Mouse (Mus musculus) neural tube, embryonic 13.5 days (tissue): ENCODE results near the gene Vmn2r39. TPM values are rescaled to one million over a fixed set of nuclear protein-coding genes. Genes with fewer than 3 reads are reported as not detected.
"Not testable (repeated sequence)": the region's sequence is repeated elsewhere in the genome, so short reads cannot be mapped to it uniquely, and the experiment has no call there.

Source experiments
- ATAC-seq: fragments of 200-750 bp; cut with Nextera tagmentation; 2 replicates; pipeline ENCODE4 v1.8.0; 2017; ENCODE audit warnings: low read depth, mild to moderate bottlenecking, moderate TSS enrichment, moderate library complexity
- H3K27ac ChIP-seq: fragments of 300-500 bp; sonication (generic); replicated peaks from 2 replicates; pipeline ENCODE4 v1.5.1; 2015; ENCODE audit warnings: moderate library complexity, mild to moderate bottlenecking, inconsistent platforms
- H3K27me3 ChIP-seq: fragments of 300-500 bp; sonication (generic); 2 replicates; pipeline ENCODE4 v1.6.1; 2015; ENCODE audit warnings: mild to moderate bottlenecking, inconsistent platforms
- H3K36me3 ChIP-seq: fragments of 300-500 bp; sonication (generic); 2 replicates; pipeline ENCODE4 v1.6.1; 2015; ENCODE audit warnings: mild to moderate bottlenecking, inconsistent platforms
- H3K4me1 ChIP-seq: fragments of 300-500 bp; sonication (generic); replicated peaks from 2 replicates; pipeline ENCODE4 v1.6.1; 2015; ENCODE audit warnings: inconsistent platforms
- H3K4me2 ChIP-seq: fragments of 300-500 bp; sonication (generic); 2 replicates; pipeline ENCODE4 v1.6.1; 2015; ENCODE audit warnings: inconsistent platforms, mild to moderate bottlenecking, moderate library complexity
- H3K4me3 ChIP-seq: fragments of 300-500 bp; sonication (generic); 2 replicates; pipeline ENCODE4 v1.5.1; 2015; ENCODE audit warnings: mild to moderate bottlenecking, inconsistent platforms
- H3K9ac ChIP-seq: fragments of 300-500 bp; sonication (generic); 2 replicates; pipeline ENCODE4 v1.6.1; 2015; ENCODE audit warnings: moderate library complexity, mild to moderate bottlenecking, inconsistent platforms
- H3K9me3 ChIP-seq: fragments of 300-500 bp; sonication (generic); 2 replicates; pipeline ENCODE4 v1.6.1; 2016; ENCODE audit warnings: inconsistent platforms
- WGBS: fragments of 180-500 bp; shearing (Covaris S2); methylation state at CpG from one replicate; pipeline ENCODE4 v1.1.7; 2015; 5-methylcytosine and 5-hydroxymethylcytosine counted together
- polyA plus RNA-seq: library from polyadenylated mRNA; unstranded; fragments of >200 nt; fragmentation: Nextera tagmentation; extraction: Ambion mirVana; gene quantifications from 2 replicates; pipeline ENCODE4 v1.2.1, GENCODE M21; 2015

Vmn2r39 gene
- not detected in 2 replicates for polyA plus RNA-seq

DNA sequence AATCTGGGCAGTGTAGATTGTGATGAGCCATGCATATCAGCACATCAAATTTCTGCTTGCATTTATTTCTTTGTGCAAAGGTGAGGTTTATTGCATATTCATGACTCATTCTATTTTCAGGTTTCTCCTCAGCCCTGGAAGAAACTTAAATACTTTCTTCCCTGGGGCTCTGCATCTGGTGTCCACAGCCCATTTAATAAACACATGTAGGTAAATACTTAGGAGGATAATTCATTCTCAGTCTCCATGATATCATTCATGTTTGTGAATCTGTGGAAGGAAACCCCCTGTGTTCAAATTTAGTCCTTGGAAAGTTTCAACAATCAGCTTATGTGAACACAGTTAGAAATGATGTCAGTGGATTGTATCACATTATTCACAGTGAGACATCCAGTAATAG is at the start of gene Vmn2r39:
Vmn2r39 (minus strand) TSS at position 101 of the 400 bp plus-strand sequence.
- not testable (repeated sequence) for H3K4me3 ChIP-seq, H3K9ac ChIP-seq, H3K9me3 ChIP-seq, ATAC-seq, H3K4me2 ChIP-seq, H3K27ac ChIP-seq, H3K27me3 ChIP-seq, H3K36me3 ChIP-seq, H3K4me1 ChIP-seq

DNA sequence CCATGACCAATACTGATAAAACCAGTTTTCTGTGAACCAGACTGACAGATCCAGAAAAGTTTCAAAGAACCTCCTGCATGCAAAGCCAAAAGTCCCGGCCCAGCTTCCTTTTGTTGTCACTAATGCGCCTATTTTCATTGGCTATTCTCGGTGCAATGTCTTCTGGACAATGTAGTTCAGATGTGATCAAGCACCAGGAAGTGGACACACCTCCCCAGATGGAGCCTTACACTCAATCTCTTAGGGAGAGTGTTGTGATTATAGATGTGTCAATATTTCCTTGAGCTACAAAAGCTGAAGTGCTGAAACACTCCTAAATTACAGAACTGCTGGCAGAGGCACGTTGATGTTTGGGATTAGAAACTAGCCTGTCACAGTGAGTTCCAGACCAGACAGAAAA is 34.8 kb upstream of the Vmn2r39 start:
- not testable (repeated sequence) for H3K4me3 ChIP-seq, ATAC-seq, H3K9ac ChIP-seq, H3K27ac ChIP-seq, H3K4me1 ChIP-seq, H3K4me2 ChIP-seq, H3K27me3 ChIP-seq, H3K36me3 ChIP-seq, H3K9me3 ChIP-seq
- WGBS: 84% methylated on average over 4 of the region's 4 CpGs

Other genes with a start within 250 kb of the Vmn2r39 start
- gene Vmn2r40, start 99.4 kb downstream of the Vmn2r39 start, polyA plus RNA-seq: not detected in 2 replicates
- gene Vmn2r38, start 67.1 kb upstream of the Vmn2r39 start, polyA plus RNA-seq: not detected in 2 replicates
- not detected in 2 replicates for gene Vmn2r37, start 192.9 kb upstream of the Vmn2r39 start, polyA plus RNA-seq